Mouse (Mus musculus) ES-Bruce4 (cell line): ENCODE data around the gene Lpin1. TPM values are rescaled to one million over a fixed set of nuclear protein-coding genes. Genes with fewer than 3 reads are reported as not detected.

Experiments
- H3K27ac ChIP-seq: 2 replicates; pipeline ENCODE4 v1.5.1; 2012; ENCODE audit warnings: low read length, inconsistent platforms; ENCODE audit not compliant: insufficient read depth
- H3K27me3 ChIP-seq: 2 replicates; pipeline ENCODE4 v1.6.1; 2012; ENCODE audit warnings: mild to moderate bottlenecking, low read length, inconsistent platforms; ENCODE audit not compliant: control insufficient read depth, poor library complexity, insufficient read depth, severe bottlenecking
- H3K36me3 ChIP-seq: 2 replicates; pipeline ENCODE4 v1.6.1; 2012; ENCODE audit warnings: inconsistent platforms, mild to moderate bottlenecking, low read length, moderate library complexity; ENCODE audit not compliant: control insufficient read depth, poor library complexity, insufficient read depth, severe bottlenecking
- H3K4me1 ChIP-seq: one replicate; pipeline ENCODE4 v1.8.1; 2011; ENCODE audit warnings: low read length; ENCODE audit not compliant: control insufficient read depth, insufficient read depth
- H3K4me3 ChIP-seq: 2 replicates; pipeline ENCODE4 v1.5.1; 2011; ENCODE audit warnings: low read depth, mild to moderate bottlenecking, low read length
- H3K9ac ChIP-seq: 2 replicates; pipeline ENCODE4 v1.6.1; 2012; ENCODE audit warnings: low read depth, mild to moderate bottlenecking, inconsistent platforms; ENCODE audit not compliant: poor library complexity, severe bottlenecking
- H3K9me3 ChIP-seq: replicated peaks from 2 replicates; pipeline ENCODE4 v1.6.1; 2012; ENCODE audit warnings: mild to moderate bottlenecking, low read length, inconsistent platforms; ENCODE audit not compliant: control insufficient read depth, poor library complexity, insufficient read depth, severe bottlenecking
- CTCF ChIP-seq: IDR thresholded peaks from one replicate; pipeline ENCODE4 v1.8.1; 2011; ENCODE audit warnings: low read depth, low read length
- EP300 ChIP-seq: IDR thresholded peaks from 2 replicates; pipeline ENCODE4 v1.6.1; 2011; ENCODE audit warnings: low read depth, low read length; ENCODE audit not compliant: insufficient read depth
- POLR2A ChIP-seq: IDR thresholded peaks from one replicate; pipeline ENCODE4 v1.8.1; 2011; ENCODE audit warnings: low read length; ENCODE audit not compliant: insufficient read depth
- polyA plus RNA-seq: library from polyadenylated mRNA; stranded (reverse); fragments of >200 nt; gene quantifications from 2 replicates; pipeline ENCODE4 v1.2.4, GENCODE M21; 2011; ENCODE audit warnings: low read depth; ENCODE audit not compliant: missing spikeins, insufficient read depth, insufficient read length

Gene Lpin1
- polyA plus RNA-seq, 1 experiment: 33.3 TPM

- no peaks in the 10 kb centered on the region for H3K9me3 ChIP-seq
- no peaks in the 10 kb centered on the region for H3K36me3 ChIP-seq
- no peak overlapping the region for H3K4me3 ChIP-seq
- no peaks in the 10 kb centered on the region for H3K27me3 ChIP-seq
- no peak overlapping the region for H3K9ac ChIP-seq
- no peaks in the 10 kb centered on the region for H3K4me1 ChIP-seq
- H3K27ac ChIP-seq: no peak overlapping the region
- TF ChIP-seq CTCF: no peak
These were observed 19.5 kb upstream of the Lpin1 start for GRCm38 (mm10) chr12:16630152-16630865.

- no peak overlapping the region for H3K4me3 ChIP-seq
- no peaks in the 10 kb centered on the region for H3K4me1 ChIP-seq
- H3K9ac ChIP-seq: no peak overlapping the region
- H3K27me3 ChIP-seq: no peaks in the 10 kb centered on the region
- TF ChIP-seq POLR2A: no peak
- no peak for TF ChIP-seq CTCF
- no peak for TF ChIP-seq EP300
- no peaks in the 10 kb centered on the region for H3K9me3 ChIP-seq
- no peaks in the 10 kb centered on the region for H3K36me3 ChIP-seq
- H3K27ac ChIP-seq: no peak overlapping the region
These were observed 9.5 kb upstream of the Lpin1 start for GRCm38 (mm10) chr12:16620230-16620629.

DNA sequence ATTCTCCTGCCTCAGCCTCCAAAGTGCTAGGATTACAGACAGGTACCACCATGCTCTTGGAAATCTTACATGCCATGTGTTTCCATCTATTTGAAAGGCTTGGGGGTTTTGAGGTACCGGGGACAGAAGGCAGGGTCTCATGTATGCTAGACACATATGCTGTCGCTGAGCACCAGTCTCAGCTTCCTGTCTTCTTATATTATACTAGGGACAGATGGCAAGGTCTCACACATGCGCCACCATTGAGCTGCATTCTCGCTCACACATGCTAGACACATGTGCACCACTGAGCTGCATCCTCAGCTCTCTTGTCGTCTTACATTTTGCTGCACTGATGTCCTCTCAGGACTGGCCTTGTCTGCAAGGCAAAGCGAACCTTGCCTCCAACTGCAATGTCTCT is 8.7 kb upstream of the Lpin1 start:
- Histone ChIP-seq H3K27me3 (no peaks in the 10 kb centered on the region), H3K9me3 (no peaks in the 10 kb centered on the region), H3K27ac (no peak overlapping the region), H3K36me3 (no peaks in the 10 kb centered on the region), H3K4me1 (no peaks in the 10 kb centered on the region), H3K9ac (no peak overlapping the region), H3K4me3 (no peak overlapping the region)
- TF ChIP-seq POLR2A (no peak), CTCF (no peak), EP300 (no peak)

DNA sequence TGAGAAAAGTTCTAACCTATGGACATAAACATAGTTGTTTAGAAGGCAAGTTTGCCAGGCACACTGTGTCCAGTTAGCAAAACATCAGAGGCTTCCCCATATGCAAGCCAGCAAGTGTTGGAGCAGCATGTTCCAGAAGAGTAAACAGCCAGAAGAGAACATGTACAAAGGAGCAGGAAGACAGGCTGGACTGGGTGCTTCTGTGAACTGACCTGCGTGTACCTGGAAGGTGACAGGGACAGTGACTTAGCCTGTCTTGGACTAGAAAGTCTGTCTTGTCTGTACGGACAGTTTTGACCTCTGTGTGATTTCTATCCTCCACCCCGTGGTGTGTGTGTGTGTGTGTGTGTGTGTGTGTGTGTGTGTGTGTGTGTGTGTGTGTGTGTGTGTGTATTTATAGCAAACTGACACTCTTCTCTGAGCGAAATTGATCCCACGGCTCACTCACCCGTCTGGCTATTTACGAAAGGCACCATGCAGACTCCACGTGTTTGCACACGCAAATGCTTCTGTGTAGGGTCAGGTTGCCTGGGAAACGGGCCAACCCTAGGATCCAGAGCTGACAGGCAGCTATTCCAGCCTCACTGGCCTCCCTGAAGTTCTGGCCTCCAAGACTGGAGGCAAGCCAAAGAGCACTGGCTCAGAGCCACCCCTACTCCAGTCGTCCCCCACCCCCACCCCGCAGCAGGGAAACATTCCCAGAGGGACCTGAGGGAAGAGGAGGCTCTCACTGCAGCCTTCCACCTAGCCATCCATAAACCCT is 7.9 kb upstream of the Lpin1 start:
- Histone ChIP-seq H3K4me3 (no peak overlapping the region), H3K4me1 (no peaks in the 10 kb centered on the region), H3K9me3 (no peaks in the 10 kb centered on the region), H3K9ac (no peak overlapping the region), H3K36me3 (no peaks in the 10 kb centered on the region), H3K27ac (no peak overlapping the region), H3K27me3 (no peaks in the 10 kb centered on the region)
- no peak for TF ChIP-seq CTCF
- no peak for TF ChIP-seq POLR2A
- TF ChIP-seq EP300: no peak

DNA sequence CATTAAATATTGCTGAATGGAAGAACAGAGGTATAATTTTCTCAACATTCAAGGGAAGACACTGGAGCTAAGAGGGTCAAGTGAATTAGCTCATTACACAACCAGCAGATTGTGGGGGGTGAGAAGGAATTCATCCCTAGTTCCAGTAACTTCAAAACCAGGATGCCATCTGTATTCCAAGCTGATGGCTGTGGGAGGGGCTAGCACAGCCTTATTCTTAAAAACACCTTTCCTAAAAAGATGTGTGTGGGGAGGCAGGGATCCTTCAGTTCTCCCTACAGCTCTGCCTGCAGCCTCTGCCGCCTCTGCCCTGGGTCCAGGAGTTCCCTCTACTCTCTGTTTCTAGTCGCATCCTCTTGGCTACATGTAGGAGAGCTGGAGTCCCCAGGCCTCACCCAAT is 5.0 kb upstream of the Lpin1 start:
- Histone ChIP-seq H3K27me3 (no peaks in the 10 kb centered on the region), H3K36me3 (no peaks in the 10 kb centered on the region), H3K27ac (no peak overlapping the region), H3K4me3 (no peak overlapping the region), H3K9ac (no peak overlapping the region), H3K9me3 (no peaks in the 10 kb centered on the region), H3K4me1 (no peaks in the 10 kb centered on the region)
- no peak for TF ChIP-seq POLR2A
- TF ChIP-seq EP300: no peak
- no peak for TF ChIP-seq CTCF

GRCm38 (mm10) chr12:16614556-16614955 is 3.8 kb upstream of the Lpin1 start:
- Histone ChIP-seq H3K36me3 (no peaks in the 10 kb centered on the region), H3K27me3 (no peaks in the 10 kb centered on the region), H3K4me1 (no peaks in the 10 kb centered on the region), H3K9ac (no peak overlapping the region), H3K27ac (no peak overlapping the region), H3K9me3 (no peaks in the 10 kb centered on the region), H3K4me3 (no peak overlapping the region)
- TF ChIP-seq POLR2A: no peak
- TF ChIP-seq CTCF: no peak
- TF ChIP-seq EP300: no peak
